Mouse (Mus musculus) R1 (cell line): ENCODE results near the gene Gm45623.

Experiments used
- DNase-seq: peaks from one replicate; pipeline ENCODE4 v3.0.0-alpha.2; 2018; ENCODE audit warnings: low read depth, low spot score

The Gm45623 gene

GRCm38 (mm10) chr13:56752474-56753191 is 994 bp downstream of the Gm45623 start:
- DNase-seq, result peak; percentile 27

DNA sequence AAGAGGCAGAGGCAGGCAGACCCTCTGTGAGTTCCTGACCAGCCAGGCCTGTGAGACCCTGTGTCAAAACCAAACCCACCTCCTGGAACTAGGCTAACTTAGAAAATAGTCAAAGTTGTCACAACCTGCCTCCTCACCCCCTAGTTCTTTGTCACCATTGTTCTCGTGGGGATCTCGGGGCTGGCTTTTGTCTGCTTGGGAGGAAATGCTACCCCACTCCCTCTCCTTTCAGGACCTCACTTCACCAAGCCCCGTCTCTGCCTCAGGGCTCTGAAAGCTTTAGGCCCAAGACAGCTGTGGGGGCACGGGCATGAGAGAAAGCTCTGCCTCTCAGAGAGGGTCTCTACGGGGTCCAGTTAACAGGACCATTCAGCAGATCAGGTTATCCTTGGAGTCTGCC is 1.9 kb downstream of the Gm45623 start:
- no peak for DNase-seq

DNA sequence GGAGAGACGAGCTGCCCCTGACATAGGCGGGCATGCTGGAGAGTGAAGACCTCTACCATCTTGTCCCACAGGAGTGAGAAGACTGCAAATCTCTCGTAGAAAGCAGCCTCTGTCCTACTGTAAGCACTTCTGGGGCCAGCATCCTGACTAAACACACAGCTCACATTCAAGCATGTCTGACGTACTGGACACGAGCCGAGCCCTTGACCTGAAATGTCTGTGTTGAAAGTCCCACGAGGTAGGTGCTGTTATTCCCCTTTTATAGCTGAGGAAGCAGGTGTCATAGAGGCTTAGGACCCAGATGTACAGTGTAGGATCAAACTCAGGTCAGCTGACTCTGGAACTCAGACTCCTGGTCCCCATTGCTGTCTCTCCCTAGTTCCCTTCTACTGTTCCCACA is 4.2 kb downstream of the Gm45623 start:
- no peak for DNase-seq

DNA sequence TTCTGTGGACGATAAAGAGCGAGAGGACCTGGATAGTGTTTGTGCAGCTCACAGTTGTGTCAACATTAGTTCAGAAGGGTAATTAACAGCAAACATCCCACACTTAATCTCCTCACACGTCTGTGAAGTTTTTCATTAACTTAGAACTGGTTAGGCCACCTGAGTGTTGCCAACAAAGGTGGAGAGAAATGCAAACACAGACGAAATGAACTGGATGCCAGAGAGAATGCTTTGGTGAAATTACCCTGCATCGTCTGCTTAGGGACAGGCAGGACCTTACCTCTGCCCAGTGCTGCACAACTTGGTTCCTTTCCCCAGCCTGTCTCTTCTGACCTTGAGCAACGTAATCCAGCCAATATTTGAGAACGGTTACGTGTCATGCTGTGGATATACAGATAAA is 6.1 kb downstream of the Gm45623 start:
- no peak for DNase-seq

- DNase-seq, result no peak
Observed at GRCm38 (mm10) chr13:56746739-56747532, 6.7 kb downstream of the Gm45623 start.

DNA sequence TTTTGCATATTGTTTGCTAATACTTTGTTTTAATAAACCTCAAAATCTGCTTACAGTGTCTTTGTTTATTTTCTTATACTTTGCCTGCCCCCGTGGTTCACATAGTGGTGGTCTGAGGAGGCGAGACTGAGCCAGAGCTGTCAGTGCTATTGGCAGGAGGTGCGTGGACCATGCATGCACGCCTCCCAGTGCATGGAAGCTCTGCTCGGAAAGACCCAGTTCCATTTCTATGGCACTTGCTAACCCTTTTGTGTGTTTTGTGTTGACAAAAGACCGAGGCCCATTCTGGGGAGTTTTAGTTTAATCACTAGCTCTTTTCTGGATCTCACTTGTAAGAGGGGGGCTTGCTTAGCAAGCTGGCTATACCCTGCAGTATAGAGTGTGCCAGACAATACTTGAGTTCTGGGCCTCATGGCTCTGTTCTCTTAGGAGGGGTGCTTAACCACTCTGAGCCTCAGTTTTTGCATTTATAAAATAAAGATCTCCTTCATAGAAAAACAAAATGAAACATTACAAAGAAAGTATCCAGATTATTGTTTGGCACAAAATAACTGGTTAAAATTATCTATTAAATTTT is 11.2 kb downstream of the Gm45623 start:
- no peak for DNase-seq

DNA sequence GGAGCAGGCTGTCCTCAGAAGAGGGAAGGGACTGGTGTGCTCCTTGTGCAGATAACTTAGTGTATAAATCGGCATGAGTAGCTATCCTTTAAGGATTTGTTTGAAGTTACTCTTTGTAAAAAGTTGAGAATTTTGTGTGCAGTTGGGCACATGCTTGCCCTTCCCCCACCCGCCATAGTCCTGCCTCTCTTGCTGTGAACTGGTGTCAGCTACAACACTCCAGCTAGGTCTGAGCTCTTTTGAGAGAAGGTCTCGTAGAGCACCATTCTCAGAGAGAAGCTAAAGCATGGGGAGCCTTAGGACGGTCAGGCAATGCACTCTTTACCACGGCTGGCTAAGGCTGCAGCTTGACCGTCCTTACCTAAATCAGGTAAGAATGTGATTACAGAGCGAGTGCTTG is 11.9 kb downstream of the Gm45623 start:
- no peak for DNase-seq

GRCm38 (mm10) chr13:56740496-56740895 is 13.1 kb downstream of the Gm45623 start:
- no peak for DNase-seq

DNA sequence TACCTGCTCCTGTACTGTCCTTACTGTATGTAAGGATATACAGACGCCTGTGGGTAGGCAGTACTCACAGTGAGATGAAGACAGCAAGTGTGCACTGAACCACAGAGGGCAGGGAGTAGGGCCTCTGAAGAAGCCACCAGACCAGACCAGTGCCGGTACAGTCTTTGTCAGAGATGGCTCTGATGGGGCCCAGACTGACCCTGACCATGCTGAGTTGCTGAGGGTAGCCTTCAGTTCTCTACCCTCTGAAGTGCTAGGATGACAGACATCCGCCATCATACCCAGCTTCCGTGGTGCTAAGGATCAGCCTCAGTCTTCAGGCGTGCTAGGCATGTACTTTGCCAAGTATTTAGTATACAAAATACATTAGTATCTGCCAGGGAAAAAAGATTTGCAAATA is 14.1 kb downstream of the Gm45623 start:
- no peak for DNase-seq

GRCm38 (mm10) chr13:56735212-56735875 is 18.3 kb downstream of the Gm45623 start:
- peak; percentile 21 for DNase-seq

DNA sequence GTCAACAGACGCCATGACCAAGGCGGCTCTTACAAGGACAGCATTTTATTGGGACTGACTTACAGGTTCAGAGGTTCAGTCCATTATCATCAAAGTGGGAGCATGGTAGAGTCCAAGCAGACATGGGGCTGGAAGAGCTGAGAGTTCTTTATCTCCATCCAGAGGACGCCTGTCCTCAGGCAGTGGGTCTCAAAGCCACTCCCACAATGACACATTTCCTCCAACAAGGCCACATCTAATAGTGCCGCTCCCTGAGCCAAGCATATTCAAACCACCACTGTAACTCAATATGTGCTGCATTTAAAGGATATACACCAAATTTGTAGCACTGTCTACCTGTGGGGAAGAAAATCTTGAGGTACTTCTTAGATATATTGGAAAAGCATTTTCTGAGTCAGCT is 19.0 kb downstream of the Gm45623 start:
- no peak for DNase-seq

- DNase-seq, result no peak
Observed at GRCm38 (mm10) chr13:56729046-56729445, 24.6 kb downstream of the Gm45623 start.

DNA sequence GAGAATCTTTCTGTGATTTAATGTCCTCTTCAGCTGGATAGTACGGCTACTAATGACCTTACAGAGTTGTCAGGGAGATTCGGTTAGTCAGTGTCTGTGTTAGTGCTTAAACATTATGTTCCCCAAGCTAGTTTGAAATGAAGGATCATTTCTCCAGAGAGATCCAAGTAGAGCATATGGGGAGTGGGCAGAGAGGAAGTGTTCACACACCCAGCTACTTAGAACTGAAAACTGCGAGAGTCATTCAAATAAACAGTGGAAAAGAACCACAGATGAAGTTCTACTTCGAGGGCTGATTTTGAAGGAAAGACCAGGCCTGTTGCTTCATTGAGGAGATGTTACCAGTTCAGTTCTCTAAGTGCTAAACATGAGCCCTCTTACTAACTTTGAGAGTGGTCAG is 27.1 kb downstream of the Gm45623 start:
- DNase-seq, result no peak

- no peak for DNase-seq
Observed at GRCm38 (mm10) chr13:56712221-56712620, 41.4 kb downstream of the Gm45623 start.

DNA sequence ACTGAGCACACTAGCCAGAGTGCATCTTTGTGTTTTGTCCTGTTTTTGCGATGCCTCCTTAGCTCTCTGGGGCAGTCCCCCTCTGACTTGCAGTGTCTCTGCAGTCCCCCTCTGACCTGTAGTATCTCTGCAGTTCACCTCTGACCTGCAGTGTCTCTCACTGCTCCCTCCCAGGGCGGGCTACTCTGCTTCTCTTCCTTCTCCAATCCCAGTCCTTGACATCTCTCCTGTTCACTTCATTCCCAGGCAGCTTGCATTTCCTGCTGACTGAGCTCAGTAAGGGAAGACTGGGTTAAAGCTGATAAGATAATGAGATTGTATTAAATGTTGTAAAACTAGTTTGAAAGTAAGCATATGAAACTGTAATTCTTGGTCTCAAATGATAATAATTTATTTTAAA is 43.0 kb downstream of the Gm45623 start:
- DNase-seq, result no peak

GRCm38 (mm10) chr13:56707606-56708005 is 46.0 kb downstream of the Gm45623 start:
- no peak for DNase-seq

DNA sequence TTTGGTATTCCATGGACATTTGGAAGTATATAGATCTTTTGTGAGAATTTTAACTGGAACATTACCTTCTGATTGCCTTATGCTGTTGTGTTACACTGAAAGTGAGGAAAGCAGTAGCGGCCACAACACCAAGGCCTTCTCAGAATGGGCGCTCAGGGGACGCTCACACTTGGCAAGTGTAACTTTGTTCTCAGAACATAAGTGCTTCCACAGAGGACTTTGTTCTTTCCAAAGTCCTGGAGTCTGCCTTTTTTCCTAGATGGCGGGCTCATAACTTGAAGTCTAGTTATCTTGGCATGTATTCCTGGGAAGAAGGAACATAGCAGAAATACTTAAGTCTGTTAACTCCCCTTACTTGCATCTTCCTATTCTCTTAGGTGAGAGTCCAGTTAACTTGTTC is 46.5 kb downstream of the Gm45623 start:
- DNase-seq, result no peak

- no peak for DNase-seq
Observed at GRCm38 (mm10) chr13:56704596-56704995, 49.0 kb downstream of the Gm45623 start.

- DNase-seq, result peak; percentile 59
Observed at GRCm38 (mm10) chr13:56703871-56704321, 49.7 kb downstream of the Gm45623 start.

DNA sequence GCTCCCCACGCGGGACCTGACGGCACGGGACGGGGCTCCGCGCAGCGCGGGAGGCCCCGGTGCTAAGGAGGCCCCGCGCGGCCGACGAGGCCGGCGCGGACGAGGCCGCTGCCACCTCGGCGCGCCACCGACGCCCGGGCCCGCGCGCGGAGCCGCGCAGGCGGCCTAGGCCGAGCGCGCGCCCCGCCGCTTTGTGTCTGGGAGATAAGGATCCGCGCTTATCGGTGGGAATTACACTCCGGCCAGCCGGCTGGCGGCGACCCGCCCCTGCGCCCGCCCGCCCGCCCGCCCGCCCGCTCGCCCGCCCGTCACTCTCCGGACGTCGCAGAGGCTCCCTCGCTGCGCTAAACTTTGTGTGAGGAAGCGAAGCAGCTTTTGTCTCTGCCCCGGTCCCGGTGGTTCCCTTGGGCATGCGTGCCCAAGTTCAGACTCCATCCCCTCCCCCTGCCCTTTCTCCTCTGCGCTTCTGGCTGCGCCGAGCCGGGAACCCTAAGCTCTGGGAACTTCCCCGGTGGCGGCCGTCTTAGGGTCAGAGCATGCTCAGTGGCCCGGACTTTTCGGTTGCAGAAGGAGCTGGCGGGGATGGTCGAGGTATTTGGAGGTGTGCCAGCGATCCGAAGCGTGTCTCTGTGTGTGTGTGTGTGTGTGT is 50.3 kb downstream of the Gm45623 start:
- DNase-seq, result peak; percentile 79

DNA sequence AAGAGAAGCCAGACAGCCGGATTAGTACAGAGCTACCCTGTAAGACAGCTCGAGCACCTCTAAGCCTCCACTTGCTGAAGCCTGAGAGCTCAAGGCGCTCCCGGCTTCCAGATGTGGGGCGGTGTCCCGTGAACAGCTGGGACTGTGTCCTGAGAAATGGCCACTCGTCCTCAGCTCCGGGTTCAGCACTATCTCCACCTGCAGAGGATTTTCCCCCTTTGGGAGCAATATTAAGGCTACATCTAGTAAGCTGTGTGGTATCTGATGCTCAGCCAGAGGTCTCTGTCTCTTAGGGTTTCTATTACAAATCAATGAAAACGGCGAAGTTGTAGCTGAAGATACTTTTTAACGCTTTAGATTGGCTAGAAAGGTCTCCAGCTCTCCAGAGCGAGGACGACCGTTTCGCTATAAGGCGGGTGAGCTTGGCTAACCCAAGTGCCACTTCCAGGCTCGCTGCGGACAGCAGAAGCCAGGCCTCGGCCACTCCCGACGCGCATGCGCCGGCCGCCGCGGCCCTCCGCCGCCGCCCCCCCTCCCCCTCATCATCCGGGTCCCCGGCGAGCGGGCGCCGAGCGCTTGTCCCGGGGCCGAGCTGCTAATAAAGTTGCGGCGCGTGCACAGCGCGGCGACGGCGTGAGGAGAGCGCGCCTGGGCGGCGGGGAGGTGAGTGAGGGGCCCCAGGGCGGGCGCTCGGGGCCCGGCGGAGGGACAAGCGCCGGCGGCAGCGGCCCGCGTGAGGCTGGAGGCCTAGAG is 51.0 kb downstream of the Gm45623 start, which contains the start of gene Smad5:
Smad5 (plus strand) TSS at position 542 of the 753 bp plus-strand sequence.
- DNase-seq, result peak; percentile 88
